Mouse (Mus musculus) gastrocnemius, postnatal 14 days (tissue): ENCODE measurements around the gene Rnft2. TPM values are rescaled to one million over a fixed set of nuclear protein-coding genes. Genes with fewer than 3 reads are reported as not detected.

Experiments
- DNase-seq: peaks from one replicate; pipeline ENCODE4 v3.0.0; 2021; ENCODE audit warnings: mixed read lengths
- intact Hi-C: fragments of 180-260 bp; cut with DNase I; formaldehyde crosslinking; loops from one replicate; pipeline ENCODE4 v1.15.1; 2025; ENCODE audit warnings: low total_unique reads
- total RNA-seq, 2 experiments: library from RNA; stranded (reverse); gene quantifications; 2 replicates each; pipeline ENCODE4 v1.2.3; 2021

Rnft2 gene
- total RNA-seq, 2 experiments from 2014 or later, result 0.62 to 0.84 TPM

DNA sequence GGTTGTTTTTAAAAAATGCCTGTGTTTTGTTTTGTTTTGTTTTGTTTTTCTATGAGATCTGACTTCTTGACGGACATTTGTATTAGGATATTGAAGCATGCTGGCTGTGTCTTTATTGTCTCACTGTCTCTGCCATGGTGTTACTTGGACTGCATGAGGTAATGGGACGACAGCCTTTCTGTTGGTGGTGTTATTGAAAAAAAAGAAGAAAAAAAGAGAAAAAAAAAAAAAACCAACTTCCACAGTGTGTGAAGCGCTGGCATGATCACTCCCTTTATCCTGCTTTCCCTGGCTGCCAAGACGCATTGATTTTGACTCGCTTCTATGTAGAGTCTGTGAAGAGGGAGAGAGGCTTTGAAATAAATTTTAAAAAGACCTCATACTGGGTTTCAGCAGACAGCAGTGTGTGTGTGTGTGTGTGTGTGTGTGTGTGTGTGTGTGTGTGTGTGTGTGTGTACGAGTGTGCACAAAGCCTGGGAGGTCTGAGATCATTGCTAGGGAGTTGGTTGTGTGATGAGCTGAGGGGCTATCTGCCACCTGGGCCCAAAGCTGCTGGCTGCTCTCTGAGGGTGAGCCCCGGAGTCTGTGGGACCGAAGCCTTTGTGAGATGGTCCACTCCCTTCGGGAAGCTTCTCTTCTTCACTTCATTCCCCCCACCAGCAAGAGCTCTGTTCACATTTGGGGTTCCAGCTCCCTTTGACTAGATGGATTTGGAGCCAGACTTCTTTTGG, 57.8 kb downstream of the Rnft2 start:
- intact Hi-C loops, result no loop called here
- DNase-seq, result no peak

DNA sequence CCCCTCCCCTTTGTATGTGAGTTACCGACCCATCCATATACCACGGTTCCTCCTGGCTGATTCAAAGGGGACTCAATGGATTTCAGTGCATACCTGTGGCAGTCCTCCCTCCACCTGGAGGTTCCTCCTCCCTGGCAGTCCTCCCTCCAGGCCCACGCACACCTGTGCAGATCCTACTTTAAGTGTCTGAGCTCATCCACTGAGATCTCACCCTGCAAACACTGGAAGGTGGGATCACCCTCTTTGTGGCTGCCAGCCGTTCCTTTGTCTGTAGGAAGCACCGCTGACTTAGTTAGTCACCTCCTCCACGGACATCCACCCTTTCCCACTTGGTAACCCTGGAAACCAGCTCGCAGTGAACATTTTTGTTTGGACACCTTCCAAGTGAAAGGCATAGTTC, 67.3 kb downstream of the Rnft2 start:
- no peak for DNase-seq
- intact Hi-C loops, result no loop called here

DNA sequence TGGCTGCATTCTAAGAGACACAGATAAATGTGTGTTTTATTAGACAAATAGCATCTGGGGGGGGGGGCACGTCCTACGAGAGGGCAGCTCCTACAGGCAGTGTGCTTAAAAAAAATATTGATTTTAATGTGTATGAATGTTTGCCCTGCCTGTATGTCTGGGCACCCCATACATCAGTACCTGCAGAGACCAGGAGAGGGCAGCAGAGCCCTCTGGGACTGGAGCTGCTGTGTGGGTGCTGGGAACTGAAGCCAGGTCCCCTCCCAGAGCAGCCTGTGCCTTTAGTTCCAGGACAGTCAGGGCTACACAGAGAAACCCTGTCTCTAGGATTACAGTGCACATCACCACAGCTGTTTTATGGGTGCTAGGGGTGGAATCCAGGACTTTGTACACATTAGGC, 69.8 kb downstream of the Rnft2 start:
- intact Hi-C loops, result no loop called here
- DNase-seq, result no peak

DNA sequence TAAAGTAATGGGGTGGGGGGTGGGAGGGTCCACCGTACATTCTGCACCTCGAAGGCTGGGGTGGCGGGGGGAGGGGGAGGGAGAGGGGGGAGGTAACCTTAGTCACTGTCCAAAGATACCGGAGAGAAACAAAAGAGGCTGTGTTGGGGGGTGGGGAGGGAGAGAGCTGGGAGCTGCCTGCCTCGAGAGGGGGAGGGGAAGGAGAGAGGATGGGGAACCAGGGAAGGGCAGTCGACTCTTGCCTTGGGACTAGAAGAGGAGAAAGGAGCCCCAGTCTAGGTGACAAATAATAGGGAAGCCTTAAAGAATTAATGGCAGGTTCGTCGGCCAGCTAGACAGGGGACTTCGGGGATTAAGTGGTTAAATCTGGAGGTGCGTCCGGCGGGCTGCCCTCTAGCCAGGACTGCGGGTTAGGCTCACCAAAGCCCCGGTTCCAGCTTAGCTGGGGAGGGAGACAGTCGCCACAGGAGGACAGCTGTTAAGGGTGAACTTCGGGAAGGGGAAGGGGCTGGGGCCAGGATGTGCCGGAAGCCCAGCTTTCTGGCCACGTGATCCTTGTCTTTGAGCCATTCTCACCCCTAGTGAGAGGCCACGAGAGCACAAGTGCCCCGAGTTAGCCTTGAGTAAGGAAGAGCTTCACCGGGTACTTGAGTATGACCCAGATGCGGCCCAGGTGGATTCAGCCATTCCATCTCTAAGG, 70.5 kb downstream of the Rnft2 start:
- intact Hi-C loops, result no loop called here
- DNase-seq, result no peak

DNA sequence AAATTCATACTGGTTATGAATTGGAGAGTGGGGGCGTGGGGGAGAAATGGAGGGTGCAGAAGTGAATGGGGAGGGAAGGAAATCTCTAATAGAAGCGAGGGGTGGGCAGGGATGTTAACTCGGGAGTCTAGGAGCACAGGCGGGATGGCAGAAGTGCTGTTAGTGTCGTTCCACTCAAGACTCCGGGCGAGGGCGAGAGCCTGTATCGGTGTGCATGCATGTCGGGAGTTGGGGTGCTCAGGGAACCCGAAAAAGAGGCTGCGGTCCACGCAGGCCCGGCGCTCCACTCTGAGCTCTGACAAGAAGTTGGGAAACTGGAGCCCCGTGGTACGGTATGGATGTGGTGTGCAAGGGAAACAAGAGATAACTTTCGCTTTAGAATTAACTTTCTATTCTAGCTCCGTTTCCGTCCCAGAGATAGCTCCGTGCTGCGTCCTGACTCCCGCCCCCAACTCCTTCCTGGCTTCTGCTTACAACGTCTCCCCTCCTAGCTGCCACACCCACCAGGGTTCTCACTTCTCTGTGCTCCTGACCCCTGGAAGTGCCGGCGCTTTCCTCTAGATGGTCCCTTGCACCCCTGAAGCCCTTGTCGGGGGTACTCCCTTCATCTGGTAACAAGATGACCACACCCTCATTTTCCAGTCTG, 72.7 kb downstream of the Rnft2 start:
- no peak for DNase-seq
- intact Hi-C loops, result no loop called here

DNA sequence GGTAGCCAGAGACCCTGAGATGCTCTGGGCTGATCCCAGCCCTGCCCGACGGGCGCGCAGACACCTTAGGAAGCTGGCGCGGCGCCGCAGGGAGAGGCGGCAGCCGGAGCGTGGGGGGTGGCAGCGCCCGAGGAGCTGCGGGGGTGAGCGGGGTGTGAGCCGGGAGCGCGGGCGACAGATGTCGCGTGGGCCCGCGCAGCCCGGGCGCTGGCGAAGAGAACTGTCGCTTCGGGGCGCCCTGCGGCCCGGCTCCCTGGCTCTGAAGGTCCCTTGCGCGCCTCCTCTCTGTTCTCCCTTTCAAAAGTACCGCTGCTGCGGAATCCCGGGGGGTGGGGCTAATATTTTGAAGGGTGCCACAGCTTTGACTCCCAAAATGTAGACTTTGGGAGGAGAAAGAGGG, 73.3 kb downstream of the Rnft2 start:
- intact Hi-C loops, result no loop called here
- no peak for DNase-seq

DNA sequence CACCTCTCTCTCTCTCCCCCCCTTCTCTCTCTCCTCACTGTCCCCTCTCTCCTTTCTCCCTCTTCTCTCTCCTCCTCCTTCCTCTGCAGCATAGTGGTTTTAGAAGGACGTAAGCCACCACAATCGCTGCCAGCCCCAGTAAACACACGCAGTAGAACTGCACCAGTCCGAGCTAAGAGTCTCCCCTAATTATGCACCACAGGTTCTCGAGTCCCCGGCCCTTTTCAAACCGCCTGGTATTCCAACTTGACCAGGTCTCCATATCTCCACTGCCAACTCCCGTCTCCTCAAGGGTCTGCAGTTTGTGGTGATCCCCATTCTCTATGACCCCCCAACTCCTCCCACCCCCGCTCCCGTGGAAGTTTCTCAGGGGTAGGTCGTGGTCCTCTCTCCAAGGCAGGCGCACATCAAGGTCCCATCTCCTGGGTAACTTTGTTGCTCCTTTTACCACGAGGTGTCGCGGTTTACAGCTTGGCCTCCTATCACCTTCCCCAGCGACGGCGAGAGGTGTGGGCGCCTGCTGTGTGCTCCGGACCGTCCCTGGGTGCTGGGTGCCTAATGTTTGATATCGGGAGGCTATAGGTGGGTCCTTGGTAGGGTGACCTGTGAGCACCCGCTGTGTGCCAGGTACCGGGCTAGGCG, 73.9 kb downstream of the Rnft2 start:
- DNase-seq, result no peak
- intact Hi-C loops, result no loop called here

DNA sequence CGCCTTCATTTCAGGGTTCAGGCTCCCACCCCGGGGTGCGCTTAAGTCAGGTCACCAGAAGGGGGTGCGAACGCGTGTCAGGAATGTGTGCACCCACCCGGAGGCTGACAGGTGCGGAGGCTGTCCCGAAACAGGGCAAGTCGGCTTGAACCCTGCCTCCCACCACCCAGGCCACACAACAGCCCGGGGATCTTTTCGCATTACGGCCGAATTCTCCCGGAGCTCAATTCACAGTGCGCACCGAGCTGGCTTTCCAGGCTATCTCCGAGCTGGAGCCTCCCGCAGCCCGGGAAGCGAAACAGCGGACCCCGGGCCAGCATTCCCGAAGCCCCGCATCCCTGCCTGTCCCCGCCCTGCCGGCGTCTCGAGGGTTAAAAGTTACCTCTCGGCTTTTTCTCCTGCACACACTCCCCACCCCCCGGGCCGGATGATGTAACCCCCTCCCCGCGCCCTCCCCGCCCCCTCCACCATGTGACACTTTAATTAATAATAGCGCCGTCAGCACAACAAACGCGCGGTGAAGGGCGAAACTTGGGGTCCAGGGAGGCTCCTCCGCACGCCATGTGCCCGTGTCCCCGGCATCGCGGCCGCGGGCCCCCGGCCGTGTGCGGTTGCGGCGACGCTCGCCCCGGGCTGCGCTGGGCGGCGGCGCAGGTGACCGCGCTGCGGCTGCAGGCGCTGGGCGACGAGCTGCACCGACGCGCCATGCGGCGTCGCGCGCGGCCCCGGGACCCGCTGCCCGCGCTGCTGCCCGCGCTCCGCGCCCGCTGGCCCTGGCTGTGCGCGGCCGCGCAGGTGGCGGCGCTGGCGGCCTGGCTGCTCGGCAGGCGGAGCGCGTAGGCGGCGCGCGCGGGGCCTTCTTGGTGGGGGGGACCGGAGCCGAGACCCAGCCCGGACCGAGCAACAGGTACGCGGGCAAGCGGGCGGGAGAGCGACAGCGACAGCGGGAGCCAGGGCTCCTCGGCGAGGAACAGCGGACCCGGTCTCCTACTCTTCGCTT, 75.4 kb downstream of the Rnft2 start:
- intact Hi-C loops, result loop anchor here (10.0 kb wide), 1 partner anchor 55 kb away; no protein-coding TSS in a partner anchor
- DNase-seq, result no peak

DNA sequence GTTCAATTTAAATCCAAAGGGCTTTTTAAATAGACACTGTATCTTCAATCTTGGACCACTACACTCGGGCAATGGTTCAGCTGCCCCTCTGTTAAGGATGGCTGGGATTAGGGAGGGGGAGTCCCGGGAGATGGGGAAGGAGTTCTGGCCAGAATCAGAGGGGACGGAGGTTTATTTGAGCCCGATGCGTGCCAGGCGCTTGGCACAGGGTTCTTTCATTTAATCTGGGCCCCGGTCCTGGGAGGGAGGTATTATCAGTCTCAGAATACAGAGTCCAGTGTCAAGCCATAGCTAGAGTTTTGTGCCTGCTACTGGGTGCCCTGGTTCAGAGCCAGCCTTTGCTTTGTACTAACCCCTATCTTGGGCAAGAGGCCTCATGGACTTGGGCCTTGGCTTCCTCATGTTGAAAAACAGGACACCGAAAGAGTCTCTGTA, 77.3 kb downstream of the Rnft2 start:
- intact Hi-C loops, result loop anchor here (10.0 kb wide), 1 partner anchor 53 kb away; no protein-coding TSS in a partner anchor
- DNase-seq, result no peak

DNA sequence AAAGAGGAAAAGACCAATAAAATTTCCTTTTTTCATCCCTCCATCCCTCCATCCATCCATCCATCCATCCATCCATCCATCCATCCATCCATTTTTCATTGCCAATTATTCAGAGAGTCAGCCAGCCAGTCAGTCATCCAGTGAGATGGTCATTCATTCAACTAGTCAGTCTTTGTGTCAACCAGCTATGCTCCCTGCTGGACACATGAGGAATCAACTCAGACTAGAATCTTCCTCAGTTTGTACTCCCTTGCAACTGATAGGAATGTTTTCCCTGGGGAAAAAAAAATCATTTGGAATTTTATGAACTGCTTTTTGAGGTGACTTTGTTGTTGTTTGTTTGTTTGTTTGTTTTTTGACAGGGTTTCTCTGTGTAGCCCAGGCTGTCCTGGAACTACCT, 79.5 kb downstream of the Rnft2 start:
- intact Hi-C loops, result loop anchor here (10.0 kb wide), 1 partner anchor 51 kb away; no protein-coding TSS in a partner anchor
- no peak for DNase-seq

DNA sequence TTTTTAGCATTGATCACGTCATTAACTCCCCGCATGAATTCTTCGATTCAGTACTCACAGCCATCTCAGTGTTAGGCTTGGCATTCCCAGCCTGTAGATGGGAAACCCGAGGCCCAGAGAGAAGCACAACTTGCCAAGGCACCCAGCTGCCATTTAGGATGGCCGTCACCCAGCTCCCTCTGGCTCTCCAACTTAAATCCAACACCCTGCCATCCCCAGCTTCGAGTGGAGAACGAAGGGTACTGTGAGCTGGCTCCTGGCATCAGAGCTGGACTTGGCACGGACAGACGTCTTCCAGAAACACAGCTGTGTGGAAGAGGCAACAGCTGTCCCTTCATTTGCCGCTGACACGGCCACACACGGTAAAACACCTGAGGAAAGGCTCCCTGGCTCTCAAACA, 80.3 kb downstream of the Rnft2 start, which contains the start of gene Hrk:
TSS of gene Hrk (plus strand) at position 68 of the 400 bp plus-strand sequence.
- intact Hi-C loops, result loop anchor here (10.0 kb wide), 1 partner anchor 50 kb away; no protein-coding TSS in a partner anchor
- DNase-seq, result peak; percentile 73

DNA sequence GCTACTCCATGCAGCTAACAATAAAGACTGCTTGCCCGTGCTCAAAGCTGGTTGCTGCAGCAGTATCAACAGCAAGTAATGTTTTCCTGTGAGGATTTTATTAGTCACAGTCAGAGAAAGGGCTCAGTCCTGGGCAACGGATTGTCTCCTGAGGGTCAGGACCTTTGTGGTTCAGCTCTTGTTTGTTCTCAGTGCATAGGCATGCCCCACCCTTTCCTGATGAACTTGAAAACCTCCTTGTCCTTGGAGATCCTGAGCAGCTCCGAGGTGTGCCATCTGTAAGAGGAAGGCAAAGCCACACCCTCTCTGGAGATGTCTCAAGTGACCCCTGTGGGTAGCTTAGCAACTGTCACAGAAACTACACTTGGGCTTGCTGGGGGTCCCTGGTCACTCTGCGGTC, 84.2 kb downstream of the Rnft2 start:
- intact Hi-C loops, result loop anchor here (10.0 kb wide), 1 partner anchor 46 kb away; no protein-coding TSS in a partner anchor
- DNase-seq, result no peak

DNA sequence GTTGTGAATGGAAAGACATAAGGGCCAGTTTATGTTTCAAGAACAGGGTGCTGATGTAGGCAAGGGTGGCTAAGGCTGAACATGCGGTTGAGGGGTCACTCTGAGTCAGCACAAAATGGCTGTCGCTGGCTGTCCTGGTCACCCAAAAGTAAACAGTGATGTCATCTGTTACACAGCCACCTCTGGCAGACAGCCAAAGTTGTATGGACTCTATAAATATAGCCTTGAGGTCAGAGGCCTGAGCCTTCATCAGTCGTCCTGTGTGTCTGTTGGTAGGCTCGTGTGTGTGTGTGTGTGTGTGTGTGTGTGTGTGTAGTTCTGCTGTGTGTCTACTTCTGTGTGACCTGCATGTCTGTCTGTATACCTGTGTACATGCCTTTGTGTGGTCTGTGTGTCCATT, 87.9 kb downstream of the Rnft2 start:
- intact Hi-C loops, result no loop called here
- DNase-seq, result no peak

DNA sequence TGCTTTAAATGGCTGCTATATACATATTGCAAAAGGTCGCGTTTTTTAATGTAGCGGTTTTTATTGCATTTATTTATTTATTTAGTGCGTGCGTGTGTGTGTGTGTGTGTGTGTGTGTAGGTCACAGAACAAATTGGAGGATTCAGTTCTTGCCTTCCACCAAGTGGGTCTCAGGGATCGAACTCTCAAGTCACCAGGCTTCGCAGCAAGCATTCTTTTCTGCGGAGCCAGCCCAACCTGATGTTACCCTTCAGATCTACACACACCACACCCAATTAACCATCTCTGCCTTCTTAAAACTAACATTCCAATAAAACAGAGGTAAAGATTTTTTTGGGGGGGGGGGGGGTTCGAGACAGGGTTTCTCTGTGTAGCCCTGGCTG, 89.4 kb downstream of the Rnft2 start:
- intact Hi-C loops, result no loop called here
- no peak for DNase-seq

DNA sequence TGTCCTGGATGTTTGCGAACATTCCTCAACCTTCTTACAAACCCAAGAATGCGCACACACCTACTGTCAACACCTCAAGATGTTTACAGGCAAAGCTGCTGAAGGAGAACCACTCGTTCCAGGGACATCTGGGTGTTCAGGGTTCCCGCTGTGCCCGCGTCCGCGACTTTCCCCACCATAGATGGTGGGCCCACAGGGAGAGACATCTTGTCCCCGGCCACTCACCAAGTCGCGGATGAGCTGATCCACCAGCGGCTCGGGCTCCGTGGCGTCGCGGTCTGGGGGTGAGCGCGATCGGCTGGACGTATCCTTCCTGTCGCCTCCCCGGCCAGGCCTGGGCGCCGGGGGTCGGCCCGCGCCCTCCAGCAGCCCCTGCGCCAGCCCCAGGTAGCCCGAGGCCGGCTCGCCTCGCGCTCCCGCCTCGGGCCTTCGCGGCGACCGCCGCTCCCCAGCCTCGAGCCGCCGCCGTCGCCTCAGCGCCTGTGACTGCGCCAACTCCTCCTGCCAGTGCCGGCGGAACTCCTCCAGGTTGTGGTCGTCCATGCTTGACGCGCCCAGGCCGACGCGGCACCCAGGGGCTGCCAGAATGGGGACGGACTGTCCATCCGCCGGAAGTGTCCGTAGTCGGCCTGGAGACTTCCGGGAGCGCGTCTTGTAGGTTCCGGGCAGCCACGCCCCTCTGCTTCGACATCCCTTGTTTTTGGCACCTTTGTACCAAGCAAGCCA, 89.9 kb downstream of the Rnft2 start, which contains the start of gene Fbxw8:
TSS of gene Fbxw8 (minus strand) at position 626 of the 726 bp plus-strand sequence.
- intact Hi-C loops, result no loop called here

DNA sequence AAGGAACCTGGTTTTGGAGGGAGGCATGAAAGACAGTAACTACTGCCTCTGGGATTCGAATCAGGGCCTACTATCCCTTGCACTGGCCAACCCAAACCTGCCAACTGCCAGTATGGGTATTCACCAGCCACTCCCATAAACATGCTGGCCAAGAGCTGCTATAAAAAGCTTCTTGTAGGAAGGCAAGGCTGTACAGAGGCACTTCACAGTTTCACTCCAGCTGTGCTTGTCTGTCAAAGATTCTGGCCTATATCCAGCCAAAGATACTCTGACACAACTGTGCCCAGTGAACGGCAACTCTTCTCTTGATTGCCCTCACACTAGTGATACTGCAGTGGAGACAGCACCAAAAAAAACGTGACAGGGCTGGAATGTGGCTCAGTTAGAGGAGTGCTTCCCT, 95.2 kb downstream of the Rnft2 start:
- peak; percentile 72 for DNase-seq
- intact Hi-C loops, result no loop called here

More for the DNA sequence above, 89.9 kb downstream of the Rnft2 start, which contains the start of gene Fbxw8:
- DNase-seq, result peak; percentile 90

DNA sequence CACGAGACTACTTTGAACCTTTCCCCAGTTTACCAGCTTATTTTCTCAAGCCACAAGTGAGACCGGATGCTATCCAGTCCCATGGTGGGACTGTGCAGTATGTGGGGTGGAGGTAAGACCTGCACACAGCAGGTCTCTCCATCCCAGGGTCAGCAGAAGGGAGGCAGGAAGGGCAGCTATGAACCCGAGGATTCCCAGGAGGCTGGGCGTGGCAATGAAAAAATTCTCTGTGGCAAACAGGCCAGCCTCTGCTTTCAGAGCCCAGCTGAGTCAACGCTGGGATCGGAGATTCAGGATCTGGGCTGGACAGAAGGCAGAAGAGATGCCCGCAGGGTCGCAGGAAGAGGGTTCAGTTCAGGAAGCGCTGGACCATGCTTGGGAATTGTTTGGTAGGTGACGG, 97.7 kb downstream of the Rnft2 start:
- DNase-seq, result no peak
- intact Hi-C loops, result no loop called here
